Mouse (Mus musculus) kidney, adult 2 months (tissue): Measurements from ENCODE around the gene Prr15.

Experiments
- CTCF ChIP-seq: fragments of 200-500 bp; conservative IDR thresholded peaks from 2 replicates; pipeline ENCODE4 v1.5.1; 2011; ENCODE audit warnings: low read depth, mild to moderate bottlenecking, control low read depth, low read length, moderate library complexity, mixed read lengths; ENCODE audit not compliant: insufficient read depth, insufficient read length
- POLR2A ChIP-seq: fragments of 200-500 bp; IDR thresholded peaks from one replicate; pipeline ENCODE4 v1.6.1; 2011; ENCODE audit warnings: low read depth, low read length, control low read depth

DNA sequence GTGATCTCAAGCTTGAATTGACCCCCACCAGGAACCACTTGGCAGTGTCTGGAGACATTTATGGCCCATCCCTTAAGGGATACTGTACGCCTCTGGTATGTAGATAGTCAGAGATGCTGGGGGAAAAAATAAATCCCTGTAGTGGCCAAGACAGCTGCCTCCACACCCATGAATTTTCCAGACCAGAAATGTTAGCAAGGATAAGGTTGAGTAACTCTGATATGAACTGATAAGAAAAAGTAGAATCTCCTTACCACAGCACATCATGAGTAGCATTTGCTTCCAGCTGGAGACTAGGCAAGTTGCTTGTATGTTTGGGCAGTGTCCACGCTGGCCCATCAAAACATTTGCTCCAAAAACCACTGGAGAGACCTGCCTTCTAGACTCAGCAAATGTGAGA, 47.0 kb upstream of the Prr15 start:
- TF ChIP-seq CTCF = no peak
- TF ChIP-seq POLR2A = no peak
